8 mouse cellular contexts compared by ENCODE assay signal in the genomic region with DNA sequence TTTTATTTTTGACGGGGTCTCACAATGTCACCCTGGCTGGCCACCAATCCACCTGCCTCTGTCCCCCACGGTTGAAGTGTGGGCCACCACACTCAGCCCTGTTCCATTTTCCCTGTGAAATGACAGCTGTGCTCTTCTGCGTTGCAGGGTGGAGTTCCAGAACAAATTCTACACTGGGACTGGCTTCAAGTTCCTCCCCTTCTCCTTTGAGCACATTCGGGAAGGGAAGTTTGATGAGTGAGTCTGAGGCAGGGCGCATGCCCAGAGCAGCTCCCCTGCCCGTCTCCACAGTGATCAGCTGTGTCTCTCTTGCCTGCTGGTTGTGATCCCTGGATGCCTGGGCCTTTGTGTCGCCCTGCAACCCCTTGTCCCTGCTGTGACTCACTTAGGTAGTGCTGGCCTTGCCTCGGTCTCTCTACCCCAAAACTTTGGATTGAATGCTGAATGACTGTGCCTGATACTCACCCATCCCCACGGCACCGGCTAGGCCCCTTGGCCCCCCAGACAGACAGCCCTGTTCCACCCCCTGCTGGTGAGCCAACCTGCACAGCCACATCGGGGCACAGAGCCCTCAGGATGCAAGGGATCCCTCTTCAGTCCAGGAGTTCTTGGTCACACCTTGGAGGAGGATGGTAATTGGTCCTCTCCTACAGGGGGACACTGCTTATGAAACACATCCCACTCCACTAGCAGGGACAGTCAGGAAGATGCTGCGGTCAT. TPM values are rescaled to one million over a fixed set of nuclear protein-coding genes. Genes with fewer than 3 reads are reported as not detected.
DNase-seq lines count a peak whose midpoint lies in the region; ATAC-seq lines count a peak whose summit lies in the region.

No protein-coding gene starts in this region.

- H3K27ac ChIP-seq in embryonic facial prominence, embryonic 10.5 days (replicated peaks), result peak overlapping the region; percentile 77; the same call in 1 of the 2 replicates
- H3K27ac ChIP-seq in liver, embryonic 15.5 days (replicated peaks), result peak overlapping the region; percentile 100

- peak overlapping the region; percentile 69 for H3K4me2 ChIP-seq in liver, embryonic 15.5 days

- no peaks in the 10 kb centered on the region for H3K9me3 ChIP-seq in megakaryocyte, embryonic 14.5 days
- no peaks in the 10 kb centered on the region for H3K9me3 ChIP-seq in embryonic facial prominence, embryonic 10.5 days
- no peaks in the 10 kb centered on the region for H3K9me3 ChIP-seq in liver, embryonic 15.5 days (replicated peaks)

- WGBS in embryonic facial prominence, embryonic 10.5 days, result 76% methylated on average over 12 of the region's 12 CpGs
- 68% methylated on average over 12 of the region's 12 CpGs for WGBS in liver, embryonic 15.5 days (ENCODE audit: insufficient replicate concordance)

- no peak for DNase-seq in embryonic facial prominence, embryonic 10.5 days (ENCODE audit: low spot score)
- peak; percentile 75 to 79 for DNase-seq in heart, postnatal 10 days
- DNase-seq in right cerebral cortex, postnatal 25 days, result no peak
- DNase-seq in right cerebral cortex, postnatal 4 days, result no peak
- DNase-seq in frontal cortex, postnatal 36 days (ENCODE audit: low spot score in 2 of 2), result no peak

- H3K36me3 ChIP-seq in megakaryocyte, embryonic 14.5 days (replicated peaks; ENCODE audit: low read length), result peaks cover 79% of the 10 kb centered on the region
- peaks cover 53% of the 10 kb centered on the region for H3K36me3 ChIP-seq in embryonic facial prominence, embryonic 10.5 days (replicated peaks)
- peaks cover 68% of the 10 kb centered on the region for H3K36me3 ChIP-seq in liver, embryonic 15.5 days (replicated peaks)

- H3K9ac ChIP-seq in liver, embryonic 15.5 days, result peak overlapping the region; percentile 10; the same call in 1 of the 2 replicates

- intact Hi-C loops in heart, postnatal 10 days (cut with DNase I), result loop anchor here (10.0 kb wide), 1 partner anchor 348 kb away; a partner anchor contains a TSS

- ATAC-seq in megakaryocyte, adult 5-6 weeks (ENCODE audit: poor library complexity, severe bottlenecking), result no peak
- ATAC-seq in liver, embryonic 15.5 days (ENCODE audit: insufficient read depth), result no peak

- H3K4me3 ChIP-seq in megakaryocyte, embryonic 14.5 days (replicated peaks), result peak overlapping the region; percentile 70
- H3K4me3 ChIP-seq in embryonic facial prominence, embryonic 10.5 days, result no peak overlapping the region
- no peak overlapping the region for H3K4me3 ChIP-seq in liver, embryonic 15.5 days (replicated peaks)

- peaks cover 100% of the 10 kb centered on the region for H3K4me1 ChIP-seq in megakaryocyte, embryonic 14.5 days
- H3K4me1 ChIP-seq in embryonic facial prominence, embryonic 10.5 days, result peaks cover 51% of the 10 kb centered on the region
- peaks cover 79% of the 10 kb centered on the region for H3K4me1 ChIP-seq in liver, embryonic 15.5 days (replicated peaks)

- H3K27me3 ChIP-seq in megakaryocyte, embryonic 14.5 days (replicated peaks), result no peaks in the 10 kb centered on the region
- H3K27me3 ChIP-seq in embryonic facial prominence, embryonic 10.5 days (replicated peaks; ENCODE audit: low read depth, poor library complexity, severe bottlenecking), result no peaks in the 10 kb centered on the region
- H3K27me3 ChIP-seq in liver, embryonic 15.5 days, result no peaks in the 10 kb centered on the region

RNA-seq across cellular contexts. Expression of a gene that starts 7.5 kb away (rescaled TPM):
- polyA plus RNA-seq in megakaryocyte, embryonic 14.5 days (2012; ENCODE audit: insufficient read depth, low replicate concordance), result 30.7 and 32.1 TPM in 2 replicates
- 7.2 and 7.9 TPM in 2 replicates for total RNA-seq in megakaryocyte, adult 5-6 weeks (2015)
- total RNA-seq in megakaryocyte, adult 5-6 weeks (2017), result 8.9 and 9.1 TPM in 2 replicates
- polyA plus RNA-seq in embryonic facial prominence, embryonic 10.5 days (2016; fragmentation: Nextera tagmentation; extraction: Ambion mirVana), result 7.4 and 8.9 TPM in 2 replicates
- 1 to 10 TPM; 9.9 to 10.0 TPM for total RNA-seq in heart, postnatal 10 days (2021)
- polyA plus RNA-seq in liver, embryonic 15.5 days (2015; fragmentation: Nextera tagmentation; extraction: Ambion mirVana), result 7.1 and 7.5 TPM in 2 replicates

RNA-seq across cellular contexts. Expression of a gene that starts 15.9 kb away (rescaled TPM):
- polyA plus RNA-seq in megakaryocyte, embryonic 14.5 days (2012; ENCODE audit: insufficient read depth, low replicate concordance), result 3.5 and 5.8 TPM in 2 replicates
- total RNA-seq in megakaryocyte, adult 5-6 weeks (2015), result 0.11 and 0.45 TPM in 2 replicates
- total RNA-seq in megakaryocyte, adult 5-6 weeks (2017), result 0.29 TPM in 1 of 2 replicates, not detected in the other
- polyA plus RNA-seq in embryonic facial prominence, embryonic 10.5 days (2016; fragmentation: Nextera tagmentation; extraction: Ambion mirVana), result 0.21 TPM in 1 of 2 replicates, not detected in the other
- under 1 TPM in 1 of 2 experiments, not detected in 1; 0.45 TPM for total RNA-seq in heart, postnatal 10 days (2021)
- 0.29 and 0.39 TPM in 2 replicates for polyA plus RNA-seq in liver, embryonic 15.5 days (2015; fragmentation: Nextera tagmentation; extraction: Ambion mirVana)

RNA-seq across cellular contexts. Expression of a gene that starts 20.0 kb away (rescaled TPM):
- 17.7 and 36.8 TPM in 2 replicates for polyA plus RNA-seq in megakaryocyte, embryonic 14.5 days (2012; ENCODE audit: insufficient read depth, low replicate concordance)
- 10.6 and 13.1 TPM in 2 replicates for total RNA-seq in megakaryocyte, adult 5-6 weeks (2015)
- total RNA-seq in megakaryocyte, adult 5-6 weeks (2017), result 11.4 and 15.8 TPM in 2 replicates
- polyA plus RNA-seq in embryonic facial prominence, embryonic 10.5 days (2016; fragmentation: Nextera tagmentation; extraction: Ambion mirVana), result 48.7 and 51.1 TPM in 2 replicates
- 10 to 100 TPM; 18.7 to 21.4 TPM for total RNA-seq in heart, postnatal 10 days (2021)
- 18.9 and 22.9 TPM in 2 replicates for polyA plus RNA-seq in liver, embryonic 15.5 days (2015; fragmentation: Nextera tagmentation; extraction: Ambion mirVana)

RNA-seq across cellular contexts. Expression of a gene that starts 24.8 kb away (rescaled TPM):
- polyA plus RNA-seq in megakaryocyte, embryonic 14.5 days (2012; ENCODE audit: insufficient read depth, low replicate concordance), result 2.8 and 12.4 TPM in 2 replicates
- total RNA-seq in megakaryocyte, adult 5-6 weeks (2015), result 62.7 and 64.8 TPM in 2 replicates
- 79.3 and 96.0 TPM in 2 replicates for total RNA-seq in megakaryocyte, adult 5-6 weeks (2017)
- 40.6 and 41.0 TPM in 2 replicates for polyA plus RNA-seq in embryonic facial prominence, embryonic 10.5 days (2016; fragmentation: Nextera tagmentation; extraction: Ambion mirVana)
- 10 to 100 TPM; 14.1 to 18.1 TPM for total RNA-seq in heart, postnatal 10 days (2021)
- 24.2 and 26.7 TPM in 2 replicates for polyA plus RNA-seq in liver, embryonic 15.5 days (2015; fragmentation: Nextera tagmentation; extraction: Ambion mirVana)

RNA-seq across cellular contexts. Expression of a gene that starts 32.9 kb away (rescaled TPM):
- polyA plus RNA-seq in megakaryocyte, embryonic 14.5 days (2012; ENCODE audit: insufficient read depth, low replicate concordance), result 10.4 TPM in 1 of 2 replicates, not detected in the other
- total RNA-seq in megakaryocyte, adult 5-6 weeks (2015), result 11.5 and 14.9 TPM in 2 replicates
- total RNA-seq in megakaryocyte, adult 5-6 weeks (2017), result 21.3 and 24.1 TPM in 2 replicates
- 69.5 and 72.3 TPM in 2 replicates for polyA plus RNA-seq in embryonic facial prominence, embryonic 10.5 days (2016; fragmentation: Nextera tagmentation; extraction: Ambion mirVana)
- total RNA-seq in heart, postnatal 10 days (2021), result 1 to 10 TPM; 5.0 to 5.6 TPM
- 15.2 and 15.4 TPM in 2 replicates for polyA plus RNA-seq in liver, embryonic 15.5 days (2015; fragmentation: Nextera tagmentation; extraction: Ambion mirVana)

Comparison
In these comparisons a context has a peak if more than half of its experiments do, and no peak if none do; other contexts are left out.
1. DNase-seq: peak in heart, postnatal 10 days (2 of 2); none in embryonic facial prominence, embryonic 10.5 days (single experiment), right cerebral cortex, postnatal 25 days (single experiment), right cerebral cortex, postnatal 4 days (single experiment) and frontal cortex, postnatal 36 days (0 of 2).